Mouse (Mus musculus): ENCODE measurements around the gene Csrnp3. TPM values are rescaled to one million over a fixed set of nuclear protein-coding genes. Genes with fewer than 3 reads are reported as not detected.

Csrnp3 gene
- polyA plus RNA-seq, 1 experiment from 2014 or later: 1.2 TPM

GRCm38 (mm10) chr2:65929927-65930326 lies 84.4 kb downstream of the Csrnp3 start:
- H3K9me3 ChIP-seq (replicated peaks; ENCODE audit: control insufficient read depth, low read length): no peaks in the 10 kb centered on the region
- ATAC-seq (replicated peaks; ENCODE audit: extremely low read depth, insufficient read depth, low FRiP score): no peak
- H3K36me3 ChIP-seq (ENCODE audit: control insufficient read depth, insufficient read depth): no peaks in the 10 kb centered on the region
- no peaks in the 10 kb centered on the region for H3K4me1 ChIP-seq (ENCODE audit: control insufficient read depth, insufficient read depth, low read length)
- 51% methylated on average over 11 of the region's 11 CpGs for WGBS
- H3K4me3 ChIP-seq (ENCODE audit: low read length): no peak overlapping the region
- H3K27ac ChIP-seq (ENCODE audit: low read length): no peak overlapping the region
- no peaks in the 10 kb centered on the region for H3K27me3 ChIP-seq (ENCODE audit: control insufficient read depth, insufficient read depth, low read length)
- H3K4me2 ChIP-seq (ENCODE audit: low read depth, low read length): no peak overlapping the region
- H3K9ac ChIP-seq (ENCODE audit: low read length): no peak overlapping the region

- no peak overlapping the region for H3K27ac ChIP-seq (ENCODE audit: low read length)
Observed at GRCm38 (mm10) chr2:65931313-65931712, 85.7 kb downstream of the Csrnp3 start.

GRCm38 (mm10) chr2:65931841-65932311 lies 86.3 kb downstream of the Csrnp3 start:
- WGBS: 5% methylated on average over 11 of the region's 11 CpGs
- H3K9ac ChIP-seq (ENCODE audit: low read length): peak overlapping the region; percentile 71
- H3K4me3 ChIP-seq (ENCODE audit: low read length): peak overlapping the region; percentile 60
- no peaks in the 10 kb centered on the region for H3K9me3 ChIP-seq (replicated peaks; ENCODE audit: control insufficient read depth, low read length)
- ATAC-seq (replicated peaks; ENCODE audit: extremely low read depth, insufficient read depth, low FRiP score): peak; percentile 63; the same call in 1 of the 2 replicates
- H3K4me2 ChIP-seq (ENCODE audit: low read depth, low read length): peak overlapping the region; percentile 82
- no peak overlapping the region for H3K27ac ChIP-seq (ENCODE audit: low read length)
- H3K4me1 ChIP-seq (ENCODE audit: control insufficient read depth, insufficient read depth, low read length): no peaks in the 10 kb centered on the region
- H3K27me3 ChIP-seq (ENCODE audit: control insufficient read depth, insufficient read depth, low read length): no peaks in the 10 kb centered on the region
- no peaks in the 10 kb centered on the region for H3K36me3 ChIP-seq (ENCODE audit: control insufficient read depth, insufficient read depth)

More at GRCm38 (mm10) chr2:65931313-65931712, 85.7 kb downstream of the Csrnp3 start:
- Histone ChIP-seq H3K9me3 (replicated peaks; ENCODE audit: control insufficient read depth, low read length) (no peaks in the 10 kb centered on the region), H3K4me3 (ENCODE audit: low read length) (peak overlapping the region; percentile 60), H3K4me2 (ENCODE audit: low read depth, low read length) (peak overlapping the region; percentile 82), H3K36me3 (ENCODE audit: control insufficient read depth, insufficient read depth) (no peaks in the 10 kb centered on the region), H3K9ac (ENCODE audit: low read length) (peak overlapping the region; percentile 71), H3K27me3 (ENCODE audit: control insufficient read depth, insufficient read depth, low read length) (no peaks in the 10 kb centered on the region), H3K4me1 (ENCODE audit: control insufficient read depth, insufficient read depth, low read length) (no peaks in the 10 kb centered on the region)
- 71% methylated on average over 7 of the region's 7 CpGs for WGBS
- no peak for ATAC-seq (replicated peaks; ENCODE audit: extremely low read depth, insufficient read depth, low FRiP score)

- no peak for ATAC-seq (replicated peaks; ENCODE audit: extremely low read depth, insufficient read depth, low FRiP score)
- no peak overlapping the region for H3K4me2 ChIP-seq (ENCODE audit: low read depth, low read length)
- H3K27ac ChIP-seq (ENCODE audit: low read length): no peak overlapping the region
- WGBS: 74% methylated on average over 2 of the region's 2 CpGs
- H3K27me3 ChIP-seq (ENCODE audit: control insufficient read depth, insufficient read depth, low read length): no peaks in the 10 kb centered on the region
- no peak overlapping the region for H3K4me3 ChIP-seq (ENCODE audit: low read length)
- H3K4me1 ChIP-seq (ENCODE audit: control insufficient read depth, insufficient read depth, low read length): no peaks in the 10 kb centered on the region
- H3K36me3 ChIP-seq (ENCODE audit: control insufficient read depth, insufficient read depth): no peaks in the 10 kb centered on the region
- no peak overlapping the region for H3K9ac ChIP-seq (ENCODE audit: low read length)
- no peaks in the 10 kb centered on the region for H3K9me3 ChIP-seq (replicated peaks; ENCODE audit: control insufficient read depth, low read length)
Observed at GRCm38 (mm10) chr2:65934099-65934498, 88.5 kb downstream of the Csrnp3 start.

GRCm38 (mm10) chr2:65938900-65939299 lies 93.3 kb downstream of the Csrnp3 start:
- Histone ChIP-seq H3K9me3 (replicated peaks; ENCODE audit: control insufficient read depth, low read length) (no peaks in the 10 kb centered on the region), H3K9ac (ENCODE audit: low read length) (no peak overlapping the region), H3K4me1 (ENCODE audit: control insufficient read depth, insufficient read depth, low read length) (no peaks in the 10 kb centered on the region), H3K36me3 (ENCODE audit: control insufficient read depth, insufficient read depth) (no peaks in the 10 kb centered on the region), H3K27me3 (ENCODE audit: control insufficient read depth, insufficient read depth, low read length) (no peaks in the 10 kb centered on the region), H3K4me3 (ENCODE audit: low read length) (no peak overlapping the region), H3K4me2 (ENCODE audit: low read depth, low read length) (no peak overlapping the region), H3K27ac (ENCODE audit: low read length) (no peak overlapping the region)
- no peak for ATAC-seq (replicated peaks; ENCODE audit: extremely low read depth, insufficient read depth, low FRiP score)
- WGBS: 55% methylated on average over 3 of the region's 3 CpGs

GRCm38 (mm10) chr2:65940351-65940750 lies 94.8 kb downstream of the Csrnp3 start:
- Histone ChIP-seq H3K27ac (ENCODE audit: low read length) (no peak overlapping the region), H3K36me3 (ENCODE audit: control insufficient read depth, insufficient read depth) (no peaks in the 10 kb centered on the region), H3K27me3 (ENCODE audit: control insufficient read depth, insufficient read depth, low read length) (no peaks in the 10 kb centered on the region), H3K4me2 (ENCODE audit: low read depth, low read length) (no peak overlapping the region), H3K9ac (ENCODE audit: low read length) (no peak overlapping the region), H3K4me3 (ENCODE audit: low read length) (no peak overlapping the region), H3K4me1 (ENCODE audit: control insufficient read depth, insufficient read depth, low read length) (no peaks in the 10 kb centered on the region), H3K9me3 (replicated peaks; ENCODE audit: control insufficient read depth, low read length) (no peaks in the 10 kb centered on the region)
- 67% methylated on average over 5 of the region's 5 CpGs for WGBS
- ATAC-seq (replicated peaks; ENCODE audit: extremely low read depth, insufficient read depth, low FRiP score): no peak

GRCm38 (mm10) chr2:65942346-65942745 lies 96.8 kb downstream of the Csrnp3 start:
- WGBS: 82% methylated on average over 4 of the region's 4 CpGs
- H3K4me1 ChIP-seq (ENCODE audit: control insufficient read depth, insufficient read depth, low read length): no peaks in the 10 kb centered on the region
- no peak overlapping the region for H3K9ac ChIP-seq (ENCODE audit: low read length)
- H3K36me3 ChIP-seq (ENCODE audit: control insufficient read depth, insufficient read depth): no peaks in the 10 kb centered on the region
- no peak overlapping the region for H3K4me2 ChIP-seq (ENCODE audit: low read depth, low read length)
- no peaks in the 10 kb centered on the region for H3K9me3 ChIP-seq (replicated peaks; ENCODE audit: control insufficient read depth, low read length)
- no peak overlapping the region for H3K4me3 ChIP-seq (ENCODE audit: low read length)
- H3K27me3 ChIP-seq (ENCODE audit: control insufficient read depth, insufficient read depth, low read length): no peaks in the 10 kb centered on the region
- no peak for ATAC-seq (replicated peaks; ENCODE audit: extremely low read depth, insufficient read depth, low FRiP score)
- no peak overlapping the region for H3K27ac ChIP-seq (ENCODE audit: low read length)

- 65% methylated on average over 16 of the region's 16 CpGs for WGBS
- no peaks in the 10 kb centered on the region for H3K27me3 ChIP-seq (ENCODE audit: control insufficient read depth, insufficient read depth, low read length)
- peaks cover 5% of the 10 kb centered on the region; the same call in 1 of the 2 replicates for H3K9me3 ChIP-seq (replicated peaks; ENCODE audit: control insufficient read depth, low read length)
- no peaks in the 10 kb centered on the region for H3K4me1 ChIP-seq (ENCODE audit: control insufficient read depth, insufficient read depth, low read length)
- ATAC-seq (replicated peaks; ENCODE audit: extremely low read depth, insufficient read depth, low FRiP score): no peak
- no peak overlapping the region for H3K27ac ChIP-seq (ENCODE audit: low read length)
- no peak overlapping the region for H3K4me2 ChIP-seq (ENCODE audit: low read depth, low read length)
- H3K4me3 ChIP-seq (ENCODE audit: low read length): no peak overlapping the region
- no peaks in the 10 kb centered on the region for H3K36me3 ChIP-seq (ENCODE audit: control insufficient read depth, insufficient read depth)
- no peak overlapping the region for H3K9ac ChIP-seq (ENCODE audit: low read length)
Observed at GRCm38 (mm10) chr2:65948808-65949207, 103.2 kb downstream of the Csrnp3 start.

- Histone ChIP-seq H3K9ac (ENCODE audit: low read length) (0 out of 2 replicates have a peak overlapping the region, but pooled peaks have one; percentile 50), H3K27ac (ENCODE audit: low read length) (no peak overlapping the region), H3K36me3 (ENCODE audit: control insufficient read depth, insufficient read depth) (no peaks in the 10 kb centered on the region), H3K9me3 (replicated peaks; ENCODE audit: control insufficient read depth, low read length) (no peaks in the 10 kb centered on the region), H3K27me3 (ENCODE audit: control insufficient read depth, insufficient read depth, low read length) (no peaks in the 10 kb centered on the region), H3K4me3 (ENCODE audit: low read length) (peak overlapping the region; percentile 34), H3K4me2 (ENCODE audit: low read depth, low read length) (peak overlapping the region; percentile 57), H3K4me1 (ENCODE audit: control insufficient read depth, insufficient read depth, low read length) (peaks cover 2% of the 10 kb centered on the region; the same call in 1 of the 2 replicates)
- ATAC-seq (replicated peaks; ENCODE audit: extremely low read depth, insufficient read depth, low FRiP score): 0 out of 2 replicates have a peak, but pooled peaks have one; percentile 45
- 40% methylated on average over 17 of the region's 17 CpGs for WGBS
Observed at GRCm38 (mm10) chr2:65953726-65954340, 108.3 kb downstream of the Csrnp3 start.

Data from heart, embryonic 16.5 days (tissue).